Mouse (Mus musculus) cerebral cortex, adult 2 months (tissue): Measurements from ENCODE around the gene Btbd9.

Experiments used
- WGBS: fragments of 180-500 bp; shearing (Covaris S2); methylation state at CpG from one replicate; pipeline ENCODE4 v1.1.7; 2018; 5-methylcytosine and 5-hydroxymethylcytosine counted together

The Btbd9 gene

DNA sequence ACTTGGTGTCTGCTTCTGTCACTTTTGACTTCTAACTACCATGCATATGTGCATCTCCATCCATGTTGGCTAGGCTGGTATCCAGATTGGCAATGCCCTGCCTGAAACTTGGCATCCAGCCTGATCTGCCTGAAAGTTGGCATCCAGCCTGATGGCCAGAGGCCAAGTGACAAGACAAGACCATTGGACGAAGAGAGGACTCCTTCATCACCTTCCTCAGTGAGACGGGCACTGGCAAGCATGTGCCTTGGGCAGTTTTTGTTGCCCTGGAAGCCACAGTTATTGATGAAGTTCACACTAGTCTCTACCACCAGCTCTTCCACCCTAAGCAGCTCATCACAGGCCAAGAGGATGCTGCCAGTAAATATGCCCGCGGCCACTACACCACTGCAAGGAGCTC lies 398.9 kb downstream of the Btbd9 start:
- 52% methylated on average over 4 of the region's 4 CpGs for WGBS
